Mouse (Mus musculus) MEL (cell line): Measurements from ENCODE around the gene Fam131b. TPM values are rescaled to one million over a fixed set of nuclear protein-coding genes. Genes with fewer than 3 reads are reported as not detected.

ENCODE experiments used
- DNase-seq: peaks from one replicate; pipeline ENCODE4 v3.0.0; 2011; ENCODE audit warnings: low read depth, low spot score
- H3K27ac ChIP-seq: 2 replicates; pipeline ENCODE4 v1.5.1; 2012; ENCODE audit warnings: low read depth, mild to moderate bottlenecking, control low read depth, low read length, moderate library complexity; ENCODE audit not compliant: control insufficient read depth
- H3K27me3 ChIP-seq, 2 experiments: fragments of 150-350 bp in 1 of 2; sonication (generic) in 1 of 2; 2 replicates each; pipeline ENCODE4 v1.6.1; 2012; ENCODE audit warnings: low read length in 2 of 2, mild to moderate bottlenecking in 2 of 2, improper control_type of control experiment in 1 of 2, moderate library complexity in 1 of 2; ENCODE audit not compliant: insufficient read depth in 2 of 2, control insufficient read depth in 1 of 2
- H3K36me3 ChIP-seq, 2 experiments: 2 replicates each; pipeline ENCODE4 v1.6.1; 2012 to 2014; ENCODE audit warnings: low read length in 2 of 2, improper control_type of control experiment in 1 of 2, inconsistent platforms in 1 of 2, mild to moderate bottlenecking in 1 of 2; ENCODE audit not compliant: insufficient read depth in 2 of 2, control insufficient read depth in 1 of 2
- H3K4me1 ChIP-seq, 2 experiments: fragments of 150-350 bp in 1 of 2; sonication (generic) in 1 of 2; 2 replicates each; pipeline ENCODE4 v1.6.1; 2012; ENCODE audit warnings: low read length in 2 of 2, improper control_type of control experiment in 1 of 2, mild to moderate bottlenecking in 1 of 2; ENCODE audit not compliant: insufficient read depth in 2 of 2, control insufficient read depth in 1 of 2
- H3K4me3 ChIP-seq, 2 experiments: fragments of 150-350 bp in 1 of 2; sonication (generic) in 1 of 2; 2 replicates each; pipeline ENCODE4 v1.5.1; 2012; ENCODE audit warnings: low read depth in 2 of 2, low read length in 2 of 2, mild to moderate bottlenecking in 2 of 2, moderate library complexity in 2 of 2, control low read depth in 1 of 2, improper control_type of control experiment in 1 of 2; ENCODE audit not compliant: control insufficient read depth in 1 of 2, insufficient read depth in 1 of 2
- H3K79me2 ChIP-seq: 2 replicates; pipeline ENCODE4 v1.6.1; 2012; ENCODE audit warnings: mild to moderate bottlenecking, low read length, moderate library complexity; ENCODE audit not compliant: control insufficient read depth, poor library complexity, insufficient read depth
- H3K9ac ChIP-seq: 2 replicates; pipeline ENCODE4 v1.6.1; 2012; ENCODE audit warnings: low read depth, mild to moderate bottlenecking, control low read depth, low read length, moderate library complexity; ENCODE audit not compliant: control insufficient read depth, poor library complexity, severe bottlenecking
- H3K9me3 ChIP-seq: fragments of 150-350 bp; sonication (generic); replicated peaks from 2 replicates; pipeline ENCODE4 v1.6.1; 2012; ENCODE audit warnings: mild to moderate bottlenecking, low read length, improper control_type of control experiment, moderate library complexity; ENCODE audit not compliant: insufficient read depth
- CHD1 ChIP-seq: IDR thresholded peaks from 2 replicates; pipeline ENCODE4 v1.6.1; 2012; ENCODE audit warnings: low read depth, mild to moderate bottlenecking, inconsistent platforms, low read length, improper control_type of control experiment
- CTCF ChIP-seq, 3 experiments: IDR thresholded peaks in 2 of 3; conservative IDR thresholded peaks in 1 of 3; 2 replicates each; pipeline ENCODE4 v1.5.1; 2011 to 2012; ENCODE audit warnings: low read length in 3 of 3, low read depth in 2 of 3, mild to moderate bottlenecking in 2 of 3, improper control_type of control experiment in 1 of 3, inconsistent platforms in 1 of 3, mixed read lengths in 1 of 3, moderate library complexity in 1 of 3; ENCODE audit not compliant: control insufficient read depth in 1 of 3, insufficient read depth in 1 of 3, poor library complexity in 1 of 3, severe bottlenecking in 1 of 3
- EP300 ChIP-seq, 2 experiments: IDR thresholded peaks; 2 replicates each; pipeline ENCODE4 v1.6.1; 2011; ENCODE audit warnings: improper control_type of control experiment in 2 of 2, low read length in 2 of 2, low read depth in 1 of 2, mild to moderate bottlenecking in 1 of 2
- JUND ChIP-seq: IDR thresholded peaks from 2 replicates; pipeline ENCODE4 v1.6.1; 2011; ENCODE audit warnings: low read depth, mild to moderate bottlenecking, improper control_type of control experiment, low read length
- KAT2A ChIP-seq: conservative IDR thresholded peaks from 2 replicates; pipeline ENCODE4 v1.6.1; 2012; ENCODE audit warnings: low read depth, low read length, improper control_type of control experiment, inconsistent platforms
- MAFK ChIP-seq: IDR thresholded peaks from 2 replicates; pipeline ENCODE4 v1.6.1; 2011; ENCODE audit warnings: low read depth, mild to moderate bottlenecking, low read length, improper control_type of control experiment, borderline replicate concordance
- MAZ ChIP-seq: IDR thresholded peaks from 2 replicates; pipeline ENCODE4 v1.6.1; 2012; ENCODE audit warnings: low read depth, mild to moderate bottlenecking, inconsistent platforms, low read length, improper control_type of control experiment
- NELFE ChIP-seq: IDR thresholded peaks from 2 replicates; pipeline ENCODE4 v1.6.1; 2011; ENCODE audit warnings: low read depth, low read length, improper control_type of control experiment
- NRF1 ChIP-seq: IDR thresholded peaks from 2 replicates; pipeline ENCODE4 v1.6.1; 2014; ENCODE audit warnings: low read depth, mild to moderate bottlenecking, inconsistent platforms, low read length, improper control_type of control experiment, moderate library complexity; ENCODE audit not compliant: poor library complexity, insufficient read depth, severe bottlenecking
- POLR2AphosphoS2 ChIP-seq: IDR thresholded peaks from 2 replicates; pipeline ENCODE4 v1.6.1; 2011; ENCODE audit warnings: low read length, improper control_type of control experiment
- RAD21 ChIP-seq: IDR thresholded peaks from 2 replicates; pipeline ENCODE4 v1.6.1; 2011; ENCODE audit warnings: mild to moderate bottlenecking, low read depth, low read length, improper control_type of control experiment
- TAL1 ChIP-seq: IDR thresholded peaks from 2 replicates; pipeline ENCODE4 v1.6.1; 2012; ENCODE audit warnings: mild to moderate bottlenecking, inconsistent platforms, low read length, moderate library complexity, mixed read lengths
- USF2 ChIP-seq, 2 experiments: IDR thresholded peaks; 2 replicates each; pipeline ENCODE4 v1.6.1; 2011 to 2012; ENCODE audit warnings: improper control_type of control experiment in 2 of 2, low read length in 2 of 2, borderline replicate concordance in 1 of 2, inconsistent platforms in 1 of 2, low read depth in 1 of 2, mild to moderate bottlenecking in 1 of 2; ENCODE audit not compliant: insufficient read depth in 1 of 2
- ZNF384 ChIP-seq: IDR thresholded peaks from 2 replicates; pipeline ENCODE4 v1.6.1; 2012; ENCODE audit warnings: low read depth, mild to moderate bottlenecking, inconsistent platforms, low read length, improper control_type of control experiment
- polyA plus RNA-seq, 2 experiments: library from polyadenylated mRNA; stranded (reverse) in 1 of 2; unstranded in 1 of 2; fragments of >175 nt in 1 of 2; fragments of >200 nt in 1 of 2; gene quantifications; 2 replicates each; pipeline versions ENCODE4 v1.2.1 to v1.2.4; 2012; ENCODE audit warnings: low replicate concordance in 2 of 2, low read depth in 1 of 2; ENCODE audit not compliant: insufficient read length in 2 of 2, insufficient read depth in 1 of 2, missing spikeins in 1 of 2
- total RNA-seq: library from RNA; depleted of rRNA; stranded (reverse); fragments of 300-350 nt; gene quantifications from 2 replicates; pipeline ENCODE4 v1.2.3, GENCODE M21; 2012

Fam131b gene
- total and polyA plus RNA-seq, 3 experiments = 0.06 TPM; not detected in 2

DNA sequence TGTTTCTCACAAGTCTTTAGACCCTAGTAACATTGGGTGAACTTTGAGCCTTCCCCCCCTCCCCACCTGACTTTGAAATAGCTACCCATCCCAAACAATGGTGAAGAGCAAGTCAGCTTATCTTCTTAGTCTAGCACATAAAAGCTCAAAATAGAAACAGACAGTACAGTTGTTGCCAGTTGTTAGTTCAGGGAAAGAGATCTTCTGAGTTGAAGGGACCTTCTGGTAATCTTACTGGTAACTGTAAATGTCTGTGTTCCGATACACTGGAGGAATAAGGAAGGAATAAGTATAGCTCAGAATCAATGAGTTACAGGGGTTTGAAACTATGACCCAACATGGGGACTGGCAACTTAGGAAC lies 28.0 kb upstream of the Fam131b start (continued):
- no peak for TF ChIP-seq NELFE

DNA sequence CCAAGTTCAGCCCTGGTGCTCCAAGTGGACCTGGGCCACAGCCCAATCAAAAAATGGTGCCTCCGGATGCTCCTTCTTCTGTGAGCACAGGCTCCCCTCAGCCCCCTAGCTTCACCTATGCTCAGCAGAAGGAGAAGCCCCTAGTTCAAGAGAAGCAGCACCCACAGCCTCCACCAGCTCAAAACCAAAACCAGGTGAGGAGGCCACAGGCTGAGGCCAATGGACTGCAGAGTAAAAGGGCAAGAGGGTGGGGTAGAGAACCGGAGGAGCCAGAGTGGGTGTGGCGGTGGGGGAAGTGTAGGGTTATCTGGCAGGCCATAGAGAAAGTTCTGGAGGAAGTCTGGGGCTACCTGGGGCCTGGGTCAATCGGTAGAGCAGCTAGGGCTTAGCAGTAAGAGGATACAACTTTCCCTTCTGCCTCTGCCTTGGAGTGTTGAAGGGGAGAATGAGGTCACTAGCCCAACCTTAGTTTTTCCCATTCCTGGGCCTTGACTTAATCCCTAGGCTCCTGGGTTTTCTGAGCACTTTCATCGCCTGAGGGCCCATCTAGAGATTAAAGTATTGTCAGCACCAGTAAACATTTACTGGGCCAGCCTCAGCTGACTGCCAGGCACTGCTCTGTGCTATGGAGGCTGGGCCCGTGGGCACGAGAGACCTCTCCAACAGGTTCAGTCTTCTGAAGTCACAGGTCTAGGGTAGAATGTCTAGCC lies 27.5 kb upstream of the Fam131b start:
- H3K27ac ChIP-seq = peak overlapping the region; percentile 75
- peaks cover 3% of the 10 kb centered on the region for H3K79me2 ChIP-seq
- H3K4me3 ChIP-seq = no peak overlapping the region; a peak in 1 of 4 replicates
- DNase-seq = peak; percentile 36
- H3K27me3 ChIP-seq = no peaks in the 10 kb centered on the region
- H3K9ac ChIP-seq = peak overlapping the region; percentile 3; the same call in 1 of the 2 replicates
- H3K9me3 ChIP-seq = no peaks in the 10 kb centered on the region
- H3K4me1 ChIP-seq = peaks cover 11 to 48% of the 10 kb centered on the region in 2 experiments
- TF ChIP-seq MAZ (0 out of 2 replicates have a peak, but pooled peaks have one; percentile 44), TAL1 (no peak), EP300 (IDR thresholded peaks at IDR 0.05; ENCODE audit: low read depth in 1 of 2, low read length in 2 of 2) (no peak), CHD1 (no peak), USF2 (IDR thresholded peaks at IDR 0.05; ENCODE audit: borderline replicate concordance in 1 of 2, insufficient read depth in 1 of 2, low read depth in 1 of 2, low read length in 2 of 2) (no peak), JUND (no peak), NRF1 (no peak)
- TF ChIP-seq, all 39 proteins: peak for 1
- peaks cover 0 to 30% of the 10 kb centered on the region in 2 experiments; a peak in 2 of 4 replicates for H3K36me3 ChIP-seq

DNA sequence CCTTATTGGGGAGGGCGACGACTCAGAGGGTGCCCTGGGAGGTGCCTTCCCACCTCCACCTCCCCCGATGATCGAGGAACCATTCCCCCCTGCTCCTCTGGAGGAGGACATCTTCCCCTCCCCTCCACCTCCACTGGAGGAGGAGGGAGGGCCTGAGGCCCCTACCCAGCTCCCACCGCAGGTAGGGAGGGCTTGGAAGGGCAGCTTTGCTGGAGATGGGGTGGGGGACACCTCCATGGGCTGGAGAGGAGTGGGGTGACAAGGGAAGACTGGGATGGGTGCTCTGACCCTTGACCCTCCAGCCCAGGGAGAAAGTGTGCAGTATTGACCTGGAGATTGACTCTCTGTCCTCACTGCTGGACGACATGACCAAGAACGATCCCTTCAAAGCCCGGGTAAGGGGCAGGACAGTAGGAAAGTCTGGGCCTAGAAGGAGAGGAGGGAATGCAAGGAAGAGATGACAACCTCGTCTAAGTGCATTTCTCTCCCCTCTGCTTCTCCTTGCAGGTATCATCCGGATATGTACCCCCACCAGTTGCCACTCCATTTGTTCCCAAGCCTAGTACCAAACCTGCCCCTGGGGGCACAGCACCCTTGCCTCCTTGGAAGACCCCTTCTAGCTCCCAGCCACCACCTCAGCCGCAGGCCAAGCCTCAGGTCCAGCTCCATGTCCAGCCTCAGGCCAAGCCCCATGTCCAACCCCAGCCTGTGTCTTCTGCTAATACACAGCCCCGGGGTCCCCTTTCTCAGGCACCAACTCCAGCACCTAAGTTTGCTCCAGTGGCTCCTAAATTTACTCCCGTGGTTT lies 26.7 kb upstream of the Fam131b start:
- Histone ChIP-seq H3K27ac (peak overlapping the region; percentile 75), H3K9ac (peak overlapping the region; percentile 81; the same call in 1 of the 2 replicates), H3K4me3 (peak overlapping the region; percentile 59 to 82), H3K4me1 (peaks cover 11 to 48% of the 10 kb centered on the region in 2 experiments), H3K36me3 (peaks cover 0 to 30% of the 10 kb centered on the region in 2 experiments; a peak in 2 of 4 replicates), H3K9me3 (no peaks in the 10 kb centered on the region), H3K27me3 (no peaks in the 10 kb centered on the region), H3K79me2 (peaks cover 3% of the 10 kb centered on the region)
- no peak for TF ChIP-seq NELFE
- no peak for TF ChIP-seq KAT2A
- TF ChIP-seq CTCF (IDR thresholded peaks at IDR 0.05 in 2 of 3, conservative IDR thresholded peaks at IDR 0.05 in 1 of 3; ENCODE audit: control insufficient read depth in 1 of 3, insufficient read depth in 1 of 3, low read depth in 2 of 3, low read length in 3 of 3, poor library complexity in 1 of 3, severe bottlenecking in 1 of 3) = no peak
- no peak for TF ChIP-seq CHD1
- TF ChIP-seq NRF1 = no peak
- TF ChIP-seq ZNF384 = no peak
- TF ChIP-seq MAFK = no peak
- TF ChIP-seq POLR2AphosphoS2 = no peak
- no peak for TF ChIP-seq RAD21
- DNase-seq = no peak
